Mouse (Mus musculus) hindbrain, embryonic 13.5 days (tissue): ENCODE measurements at regions not wholly inside any gene's neighbourhood (a gene's known extent, or its start where the extent isn't known, plus 50 kb on each side); places are given as distances from the start of the nearest gene placed in this dataset.

Experiments used
- ATAC-seq: fragments of 200-750 bp; cut with Nextera tagmentation; 2 replicates; pipeline ENCODE4 v1.8.0; 2017; ENCODE audit warnings: moderate TSS enrichment; ENCODE audit not compliant: low FRiP score
- H3K27ac ChIP-seq: fragments of 300-500 bp; sonication (generic); 2 replicates; pipeline ENCODE4 v1.5.1; 2015; ENCODE audit warnings: inconsistent platforms, mild to moderate bottlenecking, moderate library complexity
- H3K27me3 ChIP-seq: fragments of 300-500 bp; sonication (generic); 2 replicates; pipeline ENCODE4 v1.6.1; 2015; ENCODE audit warnings: mild to moderate bottlenecking, inconsistent platforms
- H3K36me3 ChIP-seq: fragments of 300-500 bp; sonication (generic); 2 replicates; pipeline ENCODE4 v1.6.1; 2015; ENCODE audit warnings: mild to moderate bottlenecking, inconsistent platforms
- H3K4me1 ChIP-seq: fragments of 300-500 bp; sonication (generic); replicated peaks from 2 replicates; pipeline ENCODE4 v1.6.1; 2015; ENCODE audit warnings: inconsistent platforms
- H3K4me2 ChIP-seq: fragments of 300-500 bp; sonication (generic); 2 replicates; pipeline ENCODE4 v1.6.1; 2015; ENCODE audit warnings: inconsistent platforms, mild to moderate bottlenecking, moderate library complexity
- H3K4me3 ChIP-seq: fragments of 300-500 bp; sonication (generic); 2 replicates; pipeline ENCODE4 v1.5.1; 2015; ENCODE audit warnings: mild to moderate bottlenecking, inconsistent platforms
- H3K9ac ChIP-seq: fragments of 300-500 bp; sonication (generic); 2 replicates; pipeline ENCODE4 v1.6.1; 2015; ENCODE audit warnings: mild to moderate bottlenecking, inconsistent platforms
- H3K9me3 ChIP-seq: fragments of 300-500 bp; sonication (generic); 2 replicates; pipeline ENCODE4 v1.6.1; 2016; ENCODE audit warnings: inconsistent platforms
- WGBS: fragments of 180-500 bp; shearing (Covaris S2); methylation state at CpG from one replicate; pipeline ENCODE4 v1.1.7; 2015; 5-methylcytosine and 5-hydroxymethylcytosine counted together

DNA sequence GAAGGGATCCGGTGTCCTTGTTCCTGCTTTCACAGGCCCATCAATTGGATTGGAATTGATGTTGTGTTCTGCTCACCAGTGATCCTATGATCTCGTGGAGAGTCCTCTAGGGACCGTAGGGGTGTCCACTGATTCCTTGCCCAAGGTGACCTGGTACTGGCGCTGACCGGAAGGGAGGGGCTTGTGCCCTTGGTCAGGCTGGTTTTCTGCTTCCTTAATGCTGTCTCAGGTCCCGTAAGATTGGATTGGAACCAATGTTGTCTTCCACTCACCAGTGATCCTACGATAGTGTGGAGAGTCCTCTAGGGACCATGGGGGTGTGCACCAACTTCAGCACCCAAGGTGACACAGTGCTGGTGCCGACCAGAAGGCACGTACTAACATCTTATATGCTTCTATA lies 324.9 kb upstream of the Ptchd4 start:
- no peak overlapping the region for H3K9ac ChIP-seq
- H3K4me1 ChIP-seq = no peaks in the 10 kb centered on the region
- H3K36me3 ChIP-seq = no peaks in the 10 kb centered on the region
- H3K27me3 ChIP-seq = no peaks in the 10 kb centered on the region
- H3K27ac ChIP-seq = no peak overlapping the region
- ATAC-seq = no peak
- no peak overlapping the region for H3K4me3 ChIP-seq
- 92% methylated on average over 9 of the region's 9 CpGs for WGBS
- H3K9me3 ChIP-seq = no peaks in the 10 kb centered on the region
- no peak overlapping the region for H3K4me2 ChIP-seq

DNA sequence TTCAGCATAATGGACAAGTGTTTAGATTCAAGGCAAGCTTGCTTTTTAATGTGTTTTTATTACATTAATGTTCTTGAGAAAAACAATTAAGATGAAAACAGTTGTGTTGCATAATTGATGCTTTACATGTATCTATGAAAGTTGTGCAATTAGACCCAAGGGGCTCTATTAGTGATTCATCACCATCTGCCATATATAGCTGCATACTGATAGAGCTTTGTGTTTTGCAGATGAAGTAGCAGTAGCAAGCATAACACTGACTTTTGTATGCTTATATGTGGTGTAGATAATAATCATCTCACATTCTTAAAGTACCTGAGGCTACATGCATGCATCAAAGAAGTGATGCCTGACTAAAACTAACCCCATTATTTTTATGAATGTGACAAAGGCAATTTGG lies 307.3 kb upstream of the Ptchd4 start:
- Histone ChIP-seq H3K9ac (no peak overlapping the region), H3K9me3 (no peaks in the 10 kb centered on the region), H3K4me3 (no peak overlapping the region), H3K27ac (no peak overlapping the region), H3K36me3 (no peaks in the 10 kb centered on the region), H3K27me3 (no peaks in the 10 kb centered on the region), H3K4me2 (no peak overlapping the region), H3K4me1 (no peaks in the 10 kb centered on the region)
- peak; percentile 61; the same call in 1 of the 2 replicates for ATAC-seq

DNA sequence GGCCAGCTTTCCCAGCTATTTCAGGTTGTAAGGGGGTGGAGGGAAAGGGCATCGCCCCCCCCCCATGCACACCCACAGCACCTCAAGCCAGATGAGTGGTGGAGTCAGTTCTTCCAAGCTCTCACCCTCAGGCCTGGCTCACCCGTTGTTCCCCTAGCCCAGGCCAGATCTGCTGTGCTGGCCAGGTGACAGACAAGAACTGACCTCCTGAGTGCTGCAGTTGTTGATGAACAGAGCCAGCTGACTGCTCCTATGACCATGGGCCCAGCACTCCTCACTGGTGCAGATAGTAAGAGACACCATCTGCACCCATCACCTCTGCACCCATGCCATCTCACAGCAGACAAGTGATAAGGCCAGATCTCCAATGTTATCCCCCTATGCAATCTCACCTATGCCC lies 291.5 kb upstream of the Ptchd4 start:
- H3K4me1 ChIP-seq = no peaks in the 10 kb centered on the region
- H3K9me3 ChIP-seq = no peaks in the 10 kb centered on the region
- H3K9ac ChIP-seq = no peak overlapping the region
- WGBS = 86% methylated on average over 2 of the region's 2 CpGs
- no peak overlapping the region for H3K4me3 ChIP-seq
- ATAC-seq = no peak
- no peaks in the 10 kb centered on the region for H3K27me3 ChIP-seq
- no peak overlapping the region for H3K4me2 ChIP-seq
- no peaks in the 10 kb centered on the region for H3K36me3 ChIP-seq
- H3K27ac ChIP-seq = no peak overlapping the region

DNA sequence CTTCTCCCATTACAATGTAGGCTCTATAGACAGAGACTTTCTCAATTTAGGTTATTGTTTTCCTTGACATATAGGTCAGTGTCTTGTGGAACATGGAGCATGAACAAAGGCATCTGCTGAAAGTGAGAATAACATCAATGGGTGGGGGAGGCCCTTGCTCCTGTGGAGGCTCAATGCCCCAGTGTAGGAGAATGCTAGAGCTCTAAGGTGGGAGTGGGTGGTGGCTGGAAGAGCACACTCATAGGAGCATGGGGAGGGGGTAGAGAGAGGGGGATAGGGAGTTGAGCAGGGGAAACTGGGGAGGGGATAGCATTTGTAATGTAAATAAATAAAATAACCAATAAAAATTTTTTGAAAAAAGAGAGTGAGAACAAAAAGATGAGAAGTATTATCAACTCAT lies 288.5 kb upstream of the Ptchd4 start:
- Histone ChIP-seq H3K27ac (no peak overlapping the region), H3K9ac (no peak overlapping the region), H3K36me3 (no peaks in the 10 kb centered on the region), H3K4me2 (no peak overlapping the region), H3K4me1 (no peaks in the 10 kb centered on the region), H3K9me3 (no peaks in the 10 kb centered on the region), H3K27me3 (no peaks in the 10 kb centered on the region), H3K4me3 (no peak overlapping the region)
- ATAC-seq = no peak

DNA sequence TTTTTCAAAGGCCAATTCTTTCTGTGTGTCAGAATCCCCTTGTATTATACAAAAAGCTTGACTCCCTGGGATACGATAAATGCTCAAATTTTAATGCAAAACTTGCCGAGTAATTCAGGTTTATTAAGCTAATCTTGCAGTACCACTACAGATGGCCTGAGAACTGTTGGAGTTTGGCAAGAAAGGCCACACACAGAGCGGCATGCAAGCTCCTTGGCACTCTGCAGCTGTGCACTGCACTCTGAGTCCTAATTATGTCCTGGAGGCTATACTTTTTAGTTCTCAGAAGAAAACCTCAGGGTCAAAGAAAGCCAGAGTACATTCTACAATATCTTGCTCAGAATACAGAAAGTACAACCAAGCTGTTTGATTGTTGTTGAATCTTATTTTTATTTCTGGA lies 286.3 kb upstream of the Ptchd4 start:
- no peaks in the 10 kb centered on the region for H3K36me3 ChIP-seq
- H3K4me3 ChIP-seq = no peak overlapping the region
- no peak overlapping the region for H3K27ac ChIP-seq
- H3K27me3 ChIP-seq = no peaks in the 10 kb centered on the region
- no peaks in the 10 kb centered on the region for H3K4me1 ChIP-seq
- 62% methylated on average over 3 of the region's 3 CpGs for WGBS
- ATAC-seq = no peak
- no peaks in the 10 kb centered on the region for H3K9me3 ChIP-seq
- no peak overlapping the region for H3K9ac ChIP-seq
- H3K4me2 ChIP-seq = no peak overlapping the region

DNA sequence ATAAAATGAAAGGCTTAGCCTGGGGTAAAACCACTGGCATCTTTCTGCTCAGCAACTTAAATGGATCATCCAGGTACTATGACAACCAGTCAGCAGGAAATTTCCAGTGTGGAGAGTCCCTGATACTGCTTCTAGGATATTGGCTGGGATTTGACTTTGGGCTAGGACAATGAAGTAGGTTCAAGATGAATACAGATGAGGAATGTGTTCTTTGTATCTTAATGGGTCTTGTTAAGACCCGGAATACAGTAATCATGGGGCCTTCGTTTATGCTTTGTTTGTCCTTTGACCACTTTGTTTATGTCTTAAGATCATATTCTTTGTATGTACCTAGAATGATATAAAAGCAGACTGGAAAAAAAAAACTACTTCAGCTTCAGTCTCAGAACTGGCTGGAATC lies 278.7 kb upstream of the Ptchd4 start:
- H3K4me2 ChIP-seq = no peak overlapping the region
- H3K9me3 ChIP-seq = no peaks in the 10 kb centered on the region
- H3K27ac ChIP-seq = no peak overlapping the region
- H3K9ac ChIP-seq = no peak overlapping the region
- no peak for ATAC-seq
- no peaks in the 10 kb centered on the region for H3K4me1 ChIP-seq
- no peaks in the 10 kb centered on the region for H3K27me3 ChIP-seq
- H3K36me3 ChIP-seq = no peaks in the 10 kb centered on the region
- no peak overlapping the region for H3K4me3 ChIP-seq
- WGBS = 85% methylated on average over 2 of the region's 2 CpGs

DNA sequence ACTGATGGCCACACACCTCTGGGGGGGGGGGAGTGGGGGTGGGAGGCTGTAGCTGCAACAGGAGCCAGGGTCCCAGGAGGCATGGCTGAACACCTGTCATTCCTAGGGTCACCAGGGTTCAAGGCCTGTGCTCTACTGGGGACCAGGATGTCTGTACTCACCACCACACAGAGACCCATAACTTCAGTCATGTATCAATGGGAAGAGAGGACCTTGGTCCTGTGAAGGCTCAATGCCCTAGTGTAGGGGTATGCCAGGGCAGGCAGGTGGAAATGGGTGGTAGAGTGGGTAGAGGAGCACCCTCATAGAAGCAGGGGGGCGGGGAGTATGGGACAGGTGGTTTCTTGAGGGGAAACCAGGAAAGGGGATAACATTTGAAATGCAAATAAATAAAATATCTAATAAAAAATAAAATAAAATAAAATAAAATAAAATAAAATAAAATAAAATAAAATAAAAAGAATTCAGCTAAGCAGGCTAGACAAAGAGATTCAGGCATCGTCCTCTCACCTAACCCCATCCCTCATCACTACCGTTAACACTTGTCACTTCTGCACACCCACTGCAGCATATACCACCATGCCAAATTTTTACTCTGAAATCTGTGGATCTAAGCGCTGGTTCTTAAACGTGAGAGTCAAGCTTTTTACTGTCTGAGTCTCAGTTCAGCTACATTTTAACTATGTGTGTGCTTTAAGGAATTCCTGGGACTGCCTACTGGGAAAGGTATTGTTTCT lies 265.8 kb upstream of the Ptchd4 start:
- H3K9me3 ChIP-seq = no peaks in the 10 kb centered on the region
- H3K27me3 ChIP-seq = no peaks in the 10 kb centered on the region
- no peak overlapping the region for H3K4me3 ChIP-seq
- no peak overlapping the region for H3K27ac ChIP-seq
- no peak overlapping the region for H3K4me2 ChIP-seq
- WGBS = 88% methylated on average over 5 of the region's 5 CpGs
- no peaks in the 10 kb centered on the region for H3K4me1 ChIP-seq
- no peak overlapping the region for H3K9ac ChIP-seq
- peak; percentile 54; the same call in 1 of the 2 replicates for ATAC-seq
- no peaks in the 10 kb centered on the region for H3K36me3 ChIP-seq

DNA sequence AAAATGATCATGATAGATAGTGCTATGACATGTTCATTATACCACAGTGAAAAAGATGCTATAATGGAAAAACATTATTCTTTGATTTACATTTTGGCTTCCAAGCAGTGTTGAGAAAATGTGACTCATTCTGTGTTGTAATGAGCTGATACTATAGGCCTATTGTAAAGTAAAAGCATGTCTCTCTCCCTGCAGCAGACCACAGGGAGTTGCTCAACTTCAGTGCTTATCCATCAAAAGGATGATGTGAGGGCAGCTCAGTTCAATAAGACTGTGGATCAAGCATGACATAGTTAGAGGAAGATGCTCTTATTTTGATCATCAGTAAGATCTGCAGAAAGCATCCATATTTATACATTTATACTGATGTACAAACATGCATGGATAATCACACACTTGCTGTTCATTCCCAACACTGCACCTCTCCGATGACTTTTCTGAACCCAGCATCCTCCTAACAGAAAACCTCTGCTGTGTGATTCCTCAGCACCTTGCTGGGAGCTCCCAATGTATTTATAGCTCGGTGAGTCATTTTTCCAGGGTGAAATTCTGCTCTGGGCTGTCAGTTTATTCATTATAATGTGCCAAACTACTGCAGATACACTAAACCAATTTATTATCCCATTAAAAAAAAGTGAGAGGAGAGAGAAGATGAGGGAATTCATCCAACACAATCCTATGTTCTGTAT lies 224.8 kb upstream of the Ptchd4 start:
- no peak overlapping the region for H3K9ac ChIP-seq
- WGBS = 66% methylated on average over 2 of the region's 2 CpGs
- no peak overlapping the region for H3K4me2 ChIP-seq
- H3K4me3 ChIP-seq = no peak overlapping the region
- H3K9me3 ChIP-seq = no peaks in the 10 kb centered on the region
- H3K27me3 ChIP-seq = no peaks in the 10 kb centered on the region
- no peaks in the 10 kb centered on the region for H3K36me3 ChIP-seq
- no peaks in the 10 kb centered on the region for H3K4me1 ChIP-seq
- 0 out of 2 replicates have a peak, but pooled peaks have one; percentile 28 for ATAC-seq
- peak overlapping the region; percentile 40; the same call in 1 of the 2 replicates for H3K27ac ChIP-seq

DNA sequence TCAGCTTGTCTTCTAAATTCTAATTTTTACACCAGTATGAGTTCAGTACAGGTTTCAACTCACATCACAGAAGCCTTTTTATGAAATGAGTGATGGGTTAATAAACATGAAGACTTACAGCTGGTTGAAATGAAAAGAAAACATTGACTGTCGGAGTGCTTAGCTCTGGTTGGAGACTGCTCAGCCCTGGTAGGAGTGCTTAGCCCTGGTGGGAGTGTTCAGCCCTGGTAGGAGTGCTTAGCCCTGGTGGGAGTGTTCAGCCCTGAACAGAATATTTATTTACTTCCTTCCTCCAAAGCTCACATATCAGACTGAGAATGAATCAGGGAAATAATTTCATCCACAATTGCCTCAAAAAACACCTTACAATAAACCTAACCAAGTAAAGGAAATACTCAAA lies 202.1 kb upstream of the Ptchd4 start:
- Histone ChIP-seq H3K4me3 (no peak overlapping the region), H3K27ac (no peak overlapping the region), H3K9ac (no peak overlapping the region), H3K27me3 (no peaks in the 10 kb centered on the region), H3K36me3 (no peaks in the 10 kb centered on the region), H3K9me3 (no peaks in the 10 kb centered on the region), H3K4me1 (no peaks in the 10 kb centered on the region), H3K4me2 (no peak overlapping the region)
- WGBS = 76% methylated on average over 1 of the region's 1 CpGs
- ATAC-seq = no peak

DNA sequence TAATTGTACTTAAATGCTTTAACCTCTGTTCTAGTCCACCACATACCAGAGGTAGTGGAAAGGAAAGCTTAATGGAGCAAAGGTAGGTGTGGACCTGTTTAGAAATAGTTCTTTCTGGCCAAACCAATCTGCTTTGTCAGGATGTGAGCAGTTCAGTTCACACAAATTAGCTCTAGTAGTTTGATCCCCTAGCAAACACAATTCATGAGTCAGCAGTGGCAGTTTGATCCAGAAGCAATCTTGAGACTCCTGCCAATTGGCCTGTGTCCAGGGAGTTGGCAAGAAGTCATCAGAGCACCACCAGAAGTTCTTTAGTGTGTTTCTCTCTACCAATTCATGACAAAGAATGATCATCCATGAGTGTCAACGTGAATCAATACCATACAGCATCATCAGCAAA lies 195.0 kb upstream of the Ptchd4 start:
- Histone ChIP-seq H3K27me3 (no peaks in the 10 kb centered on the region), H3K27ac (no peak overlapping the region), H3K36me3 (no peaks in the 10 kb centered on the region), H3K9me3 (no peaks in the 10 kb centered on the region), H3K4me2 (no peak overlapping the region), H3K4me3 (no peak overlapping the region), H3K4me1 (no peaks in the 10 kb centered on the region), H3K9ac (no peak overlapping the region)
- no peak for ATAC-seq
- WGBS = 91% methylated on average over 1 of the region's 1 CpGs

DNA sequence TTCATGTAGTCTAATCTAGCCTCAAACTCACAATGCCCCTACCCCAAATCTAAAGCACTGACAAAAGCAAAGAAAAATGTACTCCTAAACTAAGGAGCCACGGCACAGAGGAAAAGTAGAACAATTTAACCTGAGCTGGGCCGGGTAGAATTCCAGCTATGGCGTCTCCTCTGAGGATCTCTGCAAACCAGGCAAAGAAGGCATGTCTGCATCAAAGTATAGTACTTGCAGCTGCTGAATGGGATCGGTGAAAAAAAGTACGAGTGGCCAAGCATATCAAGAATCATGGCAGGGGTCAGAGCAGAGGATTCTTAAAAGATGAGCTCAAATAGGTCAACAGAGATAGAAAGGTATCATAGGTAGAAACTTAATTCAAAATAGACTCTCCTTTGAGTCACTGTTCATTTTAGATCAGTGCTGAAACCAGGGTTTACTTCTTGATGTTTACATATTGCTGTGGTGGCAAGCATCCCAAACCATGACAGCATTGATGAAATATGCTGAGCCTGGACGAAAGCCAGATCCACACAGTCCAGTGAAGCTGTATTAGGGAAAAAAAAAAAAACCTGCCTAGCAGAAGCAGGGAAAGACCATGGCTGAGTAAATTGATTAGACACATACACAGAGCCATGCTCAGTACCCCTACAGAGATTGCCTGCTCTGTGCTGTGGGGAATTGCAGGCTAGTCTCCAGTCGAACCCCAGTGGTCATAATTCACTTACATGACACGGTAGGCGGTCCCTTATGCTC lies 189.1 kb upstream of the Ptchd4 start:
- no peaks in the 10 kb centered on the region for H3K4me1 ChIP-seq
- H3K9ac ChIP-seq = no peak overlapping the region
- 68% methylated on average over 9 of the region's 9 CpGs for WGBS
- H3K4me3 ChIP-seq = no peak overlapping the region
- peak; percentile 92 for ATAC-seq
- no peaks in the 10 kb centered on the region for H3K27me3 ChIP-seq
- H3K36me3 ChIP-seq = no peaks in the 10 kb centered on the region
- no peaks in the 10 kb centered on the region for H3K9me3 ChIP-seq
- no peak overlapping the region for H3K4me2 ChIP-seq
- no peak overlapping the region for H3K27ac ChIP-seq

DNA sequence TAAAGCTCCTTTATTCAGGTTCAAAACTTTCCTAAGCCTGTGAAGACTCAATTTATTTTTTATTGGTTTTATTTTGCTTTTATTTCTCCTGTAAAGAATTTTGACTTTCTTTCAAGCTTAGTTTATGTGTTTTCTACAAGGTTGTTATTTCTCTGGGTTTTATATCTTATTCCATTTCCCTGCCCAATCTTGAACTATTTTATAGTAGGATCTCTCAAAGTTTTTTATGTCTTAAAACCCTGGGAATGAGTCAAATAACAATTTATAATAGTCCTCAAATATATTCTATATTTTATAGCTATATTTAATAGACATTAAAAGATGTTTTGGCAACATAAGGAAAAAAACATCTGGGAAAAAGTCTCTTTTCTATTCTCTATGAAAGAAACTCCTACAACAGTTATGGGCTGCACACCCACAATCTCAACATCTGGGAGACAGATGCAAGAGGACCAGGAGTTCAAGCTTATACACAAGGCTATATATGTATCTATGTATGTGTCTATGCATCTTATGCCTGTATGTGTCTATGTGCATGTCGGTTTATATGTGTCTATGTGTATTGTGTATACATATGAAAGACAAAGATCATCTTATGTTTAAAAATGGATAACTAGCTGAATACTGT lies 146.2 kb upstream of the Ptchd4 start:
- Histone ChIP-seq H3K9ac (no peak overlapping the region), H3K4me1 (no peaks in the 10 kb centered on the region), H3K27ac (no peak overlapping the region), H3K4me2 (no peak overlapping the region), H3K4me3 (no peak overlapping the region), H3K36me3 (no peaks in the 10 kb centered on the region), H3K27me3 (no peaks in the 10 kb centered on the region), H3K9me3 (no peaks in the 10 kb centered on the region)
- ATAC-seq = no peak
- WGBS = 95% methylated on average over 1 of the region's 1 CpGs
